Mouse (Mus musculus) embryonic facial prominence, embryonic 10.5 days (tissue): ENCODE measurements around the gene Serpina3g. TPM values are rescaled to one million over a fixed set of nuclear protein-coding genes. Genes with fewer than 3 reads are reported as not detected.

Experiments
- polyA plus RNA-seq: library from polyadenylated mRNA; unstranded; fragments of >200 nt; fragmentation: Nextera tagmentation; extraction: Ambion mirVana; gene quantifications from 2 replicates; pipeline ENCODE4 v1.2.1, GENCODE M21; 2016

Serpina3g gene
- polyA plus RNA-seq, 1 experiment from 2014 or later, result 0.24 TPM

Other genes starting within 250 kb of the Serpina3g start
- not detected in 2 replicates for gene Serpina11, start 246.3 kb upstream of the Serpina3g start, polyA plus RNA-seq
- gene Serpina9, start 222.5 kb upstream of the Serpina3g start, polyA plus RNA-seq, result not detected in 2 replicates
- not detected in 2 replicates for gene Serpina12, start 191.8 kb upstream of the Serpina3g start, polyA plus RNA-seq
- gene Serpina5, start 135.1 kb upstream of the Serpina3g start, polyA plus RNA-seq, result not detected in 2 replicates
- gene Serpina3a, start 123.5 kb upstream of the Serpina3g start, polyA plus RNA-seq, result not detected in 2 replicates
- gene Serpina3b, start 108.2 kb upstream of the Serpina3g start, polyA plus RNA-seq, result not detected in 2 replicates
- not detected in 2 replicates for gene Serpina3c, start 82.4 kb upstream of the Serpina3g start, polyA plus RNA-seq
- gene Serpina3f, start 21.7 kb upstream of the Serpina3g start, polyA plus RNA-seq, result 0.11 and 0.14 TPM in 2 replicates
- gene Serpina3i, start 26.9 kb downstream of the Serpina3g start, polyA plus RNA-seq, result 0.23 and 0.24 TPM in 2 replicates
- not detected in 2 replicates for gene Serpina3j, start 78.3 kb downstream of the Serpina3g start, polyA plus RNA-seq
- gene Serpina3k, start 102.2 kb downstream of the Serpina3g start, polyA plus RNA-seq, result not detected in 2 replicates
- not detected in 2 replicates for gene Serpina3m, start 102.2 kb downstream of the Serpina3g start, polyA plus RNA-seq
- gene Serpina3n, start 170.5 kb downstream of the Serpina3g start, polyA plus RNA-seq, result not detected in 2 replicates
- 11.8 and 20.4 TPM in 2 replicates for gene Gsc, start 237.1 kb downstream of the Serpina3g start, polyA plus RNA-seq